Mouse (Mus musculus): ENCODE results near the gene Mark1. TPM values are rescaled to one million over a fixed set of nuclear protein-coding genes. Genes with fewer than 3 reads are reported as not detected.
A peak's percentile ranks its signal among the peaks of the same experiment; 100 is the strongest.

Gene Mark1
- total RNA-seq (2021): 1 to 10 TPM; 8.7 to 9.0 TPM

DNA sequence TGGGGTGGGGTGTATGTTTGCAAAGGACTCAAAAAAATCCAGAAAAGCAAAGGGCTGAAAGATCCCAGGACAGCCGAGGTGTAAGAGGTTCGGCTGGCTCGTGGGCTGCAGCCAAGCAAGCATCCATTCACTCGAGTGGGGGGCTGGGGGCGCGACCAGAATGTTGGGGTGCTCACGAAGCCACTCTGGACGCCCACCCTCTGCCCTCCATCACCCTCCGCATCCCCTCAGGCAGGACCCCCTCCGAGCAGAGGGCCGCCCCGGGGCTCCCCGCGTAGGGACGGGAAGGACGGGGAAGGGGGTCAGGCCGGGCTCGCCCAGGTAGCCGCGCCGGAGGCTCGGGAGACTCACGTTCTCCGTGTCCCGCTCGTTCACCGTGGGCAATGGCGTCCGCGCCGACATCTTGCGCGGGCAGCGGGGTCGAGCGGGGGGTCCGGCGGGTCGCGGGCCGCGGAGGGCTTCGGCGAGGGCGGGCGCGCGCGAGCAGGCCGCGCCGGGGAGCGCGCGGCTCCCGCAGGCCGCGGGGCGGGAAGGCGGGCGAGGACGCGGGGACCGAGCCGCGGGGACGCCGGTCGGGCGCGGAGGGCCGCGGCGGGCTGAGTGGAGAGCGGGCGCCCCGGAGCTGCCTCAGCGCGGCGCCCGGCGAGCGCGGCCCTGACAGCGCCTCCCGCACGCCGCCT, at the start of gene Mark1:
Mark1 (minus strand) TSS at position 500 of the 680 bp plus-strand sequence.
- intact Hi-C loops (cut with DNase I): no loop called here

DNA sequence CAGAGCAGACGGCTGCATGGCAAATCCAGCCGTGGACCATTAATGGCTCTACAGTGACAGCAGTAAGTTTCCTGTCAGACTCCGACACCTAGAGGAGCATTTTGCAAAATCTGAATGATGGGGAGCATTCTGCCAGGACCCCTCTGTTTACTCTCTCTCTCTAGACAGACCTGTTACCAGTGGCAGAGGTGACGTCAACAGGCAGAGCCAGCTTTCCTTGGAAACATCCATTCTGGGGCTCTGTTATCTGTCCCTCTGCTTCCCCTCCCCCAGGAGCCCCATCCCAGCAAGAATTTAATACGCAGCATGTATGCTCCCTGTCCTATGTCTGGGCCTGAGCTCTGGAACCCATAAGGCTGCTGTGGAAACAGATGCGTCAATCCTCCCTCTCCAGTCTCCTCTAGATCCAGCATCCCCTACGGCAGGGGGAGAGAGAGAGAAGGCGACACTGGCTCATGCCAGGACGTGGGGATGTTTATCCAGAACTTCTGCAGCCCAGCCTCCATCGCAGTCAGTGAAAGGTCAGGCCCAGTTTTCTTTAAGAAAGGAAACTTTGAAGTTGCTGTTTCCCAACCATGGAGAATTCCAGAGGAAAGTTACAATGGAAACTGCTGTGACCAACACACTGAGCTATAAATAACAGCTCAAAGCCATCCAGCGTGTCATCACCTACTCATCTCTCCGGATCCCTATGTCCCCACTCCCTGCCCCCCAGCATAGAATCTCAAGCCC, 48.3 kb upstream of the Mark1 start:
- intact Hi-C loops (cut with DNase I): loop anchor here (5.0 kb wide), 1 partner anchor 80 kb away; no protein-coding TSS in a partner anchor
- peak; percentile 17 to 25 for DNase-seq

More for the DNA sequence above, at the start of gene Mark1:
- DNase-seq: peak; percentile 24 to 41

DNA sequence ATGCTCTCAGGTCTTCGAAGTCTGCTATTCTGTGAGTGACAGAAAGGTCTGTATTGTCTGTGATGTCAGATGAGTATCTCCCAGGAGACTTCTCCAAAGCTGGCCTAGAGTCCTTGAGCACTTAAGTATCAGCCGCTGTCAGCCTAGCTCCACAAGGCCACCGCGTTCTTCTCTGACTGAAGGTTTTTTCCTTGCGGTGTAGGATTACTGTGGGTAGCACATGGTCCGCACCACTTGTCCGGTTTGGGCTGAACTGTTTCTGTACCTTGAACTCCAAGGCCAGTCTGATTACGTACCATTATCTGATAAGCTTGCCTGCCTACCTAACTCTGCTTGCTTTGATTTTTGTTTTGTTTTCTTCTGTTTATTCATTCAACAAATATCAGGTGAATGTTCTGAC, 47.1 kb upstream of the Mark1 start:
- no peak for DNase-seq
- intact Hi-C loops (cut with DNase I): loop anchor here (5.0 kb wide), 1 partner anchor 79 kb away; no protein-coding TSS in a partner anchor

DNA sequence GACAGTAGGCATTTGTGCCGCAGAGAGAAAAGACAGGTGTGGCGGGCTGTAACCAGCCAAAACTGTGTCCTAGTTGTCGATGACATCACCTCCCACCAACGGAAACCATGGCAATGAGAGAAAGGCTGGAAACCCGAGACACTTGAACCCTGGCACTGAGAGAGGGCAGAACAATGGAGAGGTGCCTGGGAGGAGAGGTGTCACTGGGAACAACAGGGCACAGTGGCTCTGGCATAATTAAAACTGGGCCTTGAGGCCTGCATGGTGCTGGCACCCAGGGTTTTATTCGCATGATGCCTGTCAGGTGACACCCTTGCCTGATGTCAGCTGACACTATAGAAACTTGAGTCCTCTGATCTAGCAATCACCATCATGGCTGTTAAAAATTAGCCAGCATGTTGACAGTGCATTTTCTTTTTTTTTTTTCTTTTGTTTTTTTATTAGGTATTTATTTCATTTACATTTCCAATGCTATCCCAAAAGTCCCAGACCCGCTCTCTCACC, 38.9 kb upstream of the Mark1 start:
- intact Hi-C loops (cut with DNase I): no loop called here

DNA sequence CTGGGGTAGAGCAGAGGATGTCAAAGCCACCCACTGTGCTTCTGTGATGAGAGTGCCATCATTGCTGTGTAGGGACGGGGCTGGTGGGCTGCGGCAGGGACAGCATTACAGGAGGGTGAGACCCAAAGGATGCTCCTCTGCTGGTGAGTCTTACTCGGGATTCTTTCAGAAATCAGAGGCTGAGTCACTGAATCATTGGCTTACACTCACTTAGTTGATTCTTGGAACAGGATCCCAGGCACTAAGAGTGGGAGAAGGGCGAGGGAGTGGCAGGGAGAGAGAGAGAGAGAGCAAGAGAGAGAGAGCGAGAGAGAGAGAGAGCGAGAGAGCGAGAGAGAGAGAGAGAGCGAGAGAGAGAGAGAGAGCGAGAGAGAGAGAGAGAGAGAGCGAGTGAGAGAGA, 31.2 kb upstream of the Mark1 start:
- intact Hi-C loops (cut with DNase I): no loop called here
- no peak for DNase-seq

More for the DNA sequence above, 38.9 kb upstream of the Mark1 start:
- no peak for DNase-seq

DNA sequence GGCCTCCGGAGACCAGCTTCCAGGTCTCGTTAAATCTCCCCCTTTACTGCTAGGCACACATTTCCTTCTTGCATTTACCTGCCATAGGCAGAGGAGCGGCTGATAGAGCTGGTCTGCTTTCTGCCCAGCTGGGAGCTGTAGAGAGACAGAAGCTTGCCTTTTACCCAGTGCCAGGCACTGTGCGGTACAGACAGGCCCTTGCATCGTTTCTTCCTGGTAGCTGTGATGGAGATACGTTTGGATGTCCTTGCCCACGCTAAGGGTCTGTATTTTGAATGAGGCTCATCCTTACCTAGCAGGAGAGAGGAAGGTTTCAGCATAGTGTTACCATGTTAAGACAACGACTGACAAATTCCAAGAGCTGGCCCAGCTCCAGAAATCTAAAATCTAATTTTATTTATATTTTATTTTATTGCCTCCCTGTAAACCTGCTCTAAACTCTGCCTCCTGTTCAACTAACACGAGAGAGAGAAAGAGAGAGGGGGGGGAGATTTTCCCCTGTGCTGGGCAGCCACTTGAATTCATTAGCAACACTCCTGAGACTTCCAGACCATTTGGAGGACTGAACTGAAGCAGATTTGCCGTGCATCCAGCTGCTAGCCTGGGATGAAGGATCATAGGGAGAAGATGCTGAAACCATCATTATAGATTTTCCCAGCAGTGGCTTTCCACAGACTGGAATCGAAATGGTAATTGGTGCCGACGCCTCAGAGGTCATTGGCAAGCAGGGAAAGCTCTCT, 21.2 kb upstream of the Mark1 start:
- intact Hi-C loops (cut with DNase I): no loop called here
- no peak for DNase-seq

DNA sequence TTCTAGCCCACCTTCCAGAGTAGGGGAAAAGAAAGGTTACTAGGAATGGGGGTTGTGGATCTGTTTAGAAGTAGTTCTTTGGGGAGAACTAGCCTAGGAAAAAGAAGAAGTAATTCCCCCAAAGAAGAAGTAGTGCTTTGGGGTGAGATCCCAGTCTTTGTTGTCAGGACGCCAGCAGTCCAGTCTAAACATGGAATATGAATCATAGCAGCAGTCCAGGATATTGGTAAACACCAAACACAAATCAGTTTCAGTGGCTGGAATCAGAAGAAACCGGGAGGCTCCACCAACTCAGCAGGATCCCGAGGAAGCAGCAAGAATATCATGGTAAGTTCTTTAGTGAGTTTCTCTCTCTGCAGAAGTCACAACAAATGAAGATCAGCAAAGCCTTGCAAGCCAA, 13.2 kb upstream of the Mark1 start:
- intact Hi-C loops (cut with DNase I): no loop called here
- DNase-seq: no peak

DNA sequence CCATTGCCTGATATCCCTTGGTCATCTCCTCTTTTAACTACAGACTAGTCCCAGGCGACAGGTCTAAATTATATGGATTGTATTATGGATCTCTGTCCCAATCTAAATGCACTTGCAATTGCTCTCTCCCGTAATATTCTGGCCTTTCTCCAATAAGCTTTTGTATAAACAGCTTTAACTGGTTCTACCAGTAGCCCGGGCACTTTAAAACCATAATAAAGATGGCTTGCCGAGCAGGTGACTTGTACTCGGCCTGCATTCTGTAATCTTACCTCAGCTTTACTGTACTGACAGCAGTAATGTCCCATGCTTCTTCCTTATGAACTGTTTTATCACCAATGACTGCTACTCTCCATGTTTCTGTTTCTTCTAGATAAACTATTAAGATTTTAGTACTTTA, 7.7 kb upstream of the Mark1 start:
- no peak for DNase-seq
- intact Hi-C loops (cut with DNase I): no loop called here

DNA sequence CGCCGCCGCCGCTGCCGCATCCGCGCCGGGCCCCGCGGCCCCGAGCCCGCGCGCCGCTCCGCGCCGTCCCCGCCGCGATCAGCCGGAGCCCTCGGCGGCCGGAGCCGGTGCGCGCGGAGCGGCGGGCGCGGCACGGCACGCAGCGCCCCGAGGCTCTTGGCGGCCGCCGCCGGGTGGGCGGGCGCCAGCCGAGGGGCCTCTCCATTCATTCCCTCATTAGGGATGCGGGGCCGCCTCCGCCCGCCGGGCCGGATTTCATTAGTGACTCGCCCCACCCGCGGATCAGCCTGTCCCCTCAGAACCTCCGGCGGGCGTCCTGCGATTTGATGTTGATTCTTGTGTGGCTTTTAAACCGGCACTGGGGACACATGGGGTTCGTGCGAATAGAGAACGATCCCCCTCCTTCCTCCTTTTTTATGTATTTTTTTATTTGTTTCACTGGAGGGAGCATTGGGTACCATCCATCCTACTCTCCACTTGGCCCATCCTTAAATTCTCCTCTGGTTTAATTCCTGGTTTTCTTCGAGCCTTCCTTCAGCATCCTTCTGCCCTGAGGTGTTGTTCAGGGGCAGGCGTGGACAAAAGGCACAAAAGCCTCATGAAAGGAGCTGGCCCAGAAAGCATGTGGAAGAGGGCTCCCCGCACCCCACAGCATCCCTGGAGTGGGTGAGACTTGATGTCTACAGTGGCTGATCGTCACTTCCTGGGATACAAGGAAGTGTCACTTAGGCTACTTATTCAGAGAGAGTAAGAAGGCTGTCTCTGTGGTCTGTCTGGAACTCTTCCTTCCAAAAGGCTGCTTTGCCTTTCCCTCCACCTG, 620 bp upstream of the Mark1 start:
- intact Hi-C loops (cut with DNase I): no loop called here
- peak; percentile 37 to 49 for DNase-seq

DNA sequence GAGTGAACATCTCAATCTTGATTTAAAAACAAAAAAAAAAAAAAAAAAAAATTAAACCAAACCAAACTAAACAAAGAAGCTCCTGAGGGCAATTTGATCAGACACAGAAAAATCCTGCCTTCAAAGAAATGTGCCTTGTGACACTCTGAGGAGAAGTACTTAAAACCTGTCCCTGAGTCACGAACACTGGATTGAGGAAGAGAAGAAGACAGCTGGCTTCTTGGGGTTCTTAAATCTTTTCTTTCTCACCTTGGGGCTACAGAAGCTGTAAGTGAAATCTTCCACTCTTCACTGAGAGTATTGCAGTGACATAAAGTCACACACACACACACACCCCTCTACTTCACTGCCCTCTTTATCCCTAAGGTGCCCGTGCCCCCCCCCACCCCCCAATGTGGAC, 739 bp downstream of the Mark1 start:
- no peak for DNase-seq
- intact Hi-C loops (cut with DNase I): no loop called here

DNA sequence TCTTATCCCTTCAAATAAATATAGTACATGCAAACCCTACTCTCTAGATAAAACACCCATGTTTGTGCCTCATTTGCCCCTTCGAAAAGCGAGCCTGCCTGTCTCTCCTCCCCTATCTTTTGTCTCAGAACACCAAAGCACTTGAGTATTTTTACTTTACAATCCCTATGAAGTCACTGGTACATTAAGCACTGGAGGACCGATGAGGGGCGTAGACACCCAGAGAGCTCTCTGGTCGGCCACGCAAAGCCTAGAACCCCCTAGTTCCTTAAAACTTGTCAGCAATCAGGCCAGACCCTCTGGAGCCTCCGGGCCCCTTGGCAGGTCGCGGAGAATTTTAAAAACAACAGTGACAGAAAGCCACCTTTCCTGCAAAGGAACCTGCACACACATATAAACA, 1.2 kb downstream of the Mark1 start:
- intact Hi-C loops (cut with DNase I): no loop called here

DNA sequence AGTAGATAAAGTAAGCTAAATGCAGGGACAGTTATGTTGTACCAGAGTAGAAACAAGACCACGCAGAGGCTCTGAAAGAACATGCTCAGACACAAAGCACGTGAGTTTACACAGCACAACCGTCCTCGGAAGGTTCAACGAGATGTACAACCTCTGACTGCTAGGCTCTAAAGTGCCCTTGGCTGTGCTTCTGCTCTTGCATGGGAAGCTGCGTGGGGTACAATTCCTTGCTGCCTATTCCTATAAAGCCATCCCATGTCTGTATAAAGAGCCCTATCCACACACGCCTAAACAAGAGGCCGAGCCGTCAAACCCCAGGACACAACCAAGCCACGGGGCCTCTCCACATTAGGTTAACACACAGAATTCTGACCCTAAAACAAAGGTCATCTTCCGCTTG, 1.9 kb downstream of the Mark1 start:
- intact Hi-C loops (cut with DNase I): no loop called here
- no peak for DNase-seq

More for the DNA sequence above, 1.2 kb downstream of the Mark1 start:
- DNase-seq: no peak

DNA sequence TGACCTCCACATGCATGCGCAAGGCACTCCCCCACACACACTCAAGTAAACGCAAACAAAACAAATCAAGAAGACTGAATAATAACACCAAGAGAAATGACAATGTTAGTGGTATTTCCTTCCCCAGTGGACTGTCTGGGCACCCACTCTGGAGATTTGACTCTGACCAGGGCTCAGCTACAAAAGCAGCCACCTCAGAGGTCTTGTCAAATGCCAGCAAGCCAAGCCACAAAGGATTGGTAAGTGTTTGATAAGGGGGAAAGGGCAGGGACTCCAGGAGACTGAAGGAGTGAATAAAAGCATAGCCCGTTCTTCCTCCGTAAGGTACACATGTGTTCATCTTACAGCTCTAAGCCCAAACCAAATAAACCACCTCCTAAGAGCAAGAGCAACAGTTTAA, 4.0 kb downstream of the Mark1 start:
- intact Hi-C loops (cut with DNase I): no loop called here
- no peak for DNase-seq

DNA sequence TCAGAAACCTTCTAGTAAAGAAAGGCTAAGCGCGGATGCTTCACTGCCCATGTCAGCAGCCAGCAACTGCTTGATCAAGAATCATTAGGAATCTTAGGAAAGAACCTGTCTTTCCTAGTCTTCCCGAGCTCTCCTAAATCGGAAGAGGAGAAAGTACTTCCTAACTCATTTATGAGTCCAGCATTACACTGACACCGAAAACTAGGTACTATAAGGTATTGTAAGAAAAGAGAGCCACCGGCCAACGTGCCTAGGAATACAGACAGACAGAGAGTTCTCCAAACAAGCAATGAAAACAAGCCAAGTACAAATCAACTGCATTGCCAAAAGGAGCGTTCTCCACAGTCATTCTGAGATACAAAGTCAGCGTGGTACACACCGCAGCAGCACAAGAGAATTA, 8.2 kb downstream of the Mark1 start:
- intact Hi-C loops (cut with DNase I): no loop called here
- no peak for DNase-seq

DNA sequence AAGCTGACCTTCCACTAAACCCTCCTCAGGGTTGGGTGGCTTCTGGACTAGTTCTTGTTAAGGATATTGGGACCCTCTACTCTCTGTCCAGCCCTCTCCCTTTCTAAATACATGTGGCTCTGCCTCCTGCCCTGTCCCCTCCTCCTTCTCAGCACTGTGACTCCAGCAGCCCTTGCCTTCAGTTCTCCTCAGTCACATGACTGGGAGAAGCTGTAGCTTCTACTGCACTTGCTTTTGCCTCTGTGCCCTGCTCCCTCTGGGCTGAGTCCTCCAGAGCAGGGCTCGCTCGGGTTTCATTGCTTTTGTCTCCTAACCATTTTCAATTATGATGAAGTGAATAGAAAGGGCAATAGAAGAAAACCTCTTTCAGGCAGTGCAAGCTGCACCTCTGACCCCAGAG, 12.6 kb downstream of the Mark1 start:
- intact Hi-C loops (cut with DNase I): no loop called here
- no peak for DNase-seq

DNA sequence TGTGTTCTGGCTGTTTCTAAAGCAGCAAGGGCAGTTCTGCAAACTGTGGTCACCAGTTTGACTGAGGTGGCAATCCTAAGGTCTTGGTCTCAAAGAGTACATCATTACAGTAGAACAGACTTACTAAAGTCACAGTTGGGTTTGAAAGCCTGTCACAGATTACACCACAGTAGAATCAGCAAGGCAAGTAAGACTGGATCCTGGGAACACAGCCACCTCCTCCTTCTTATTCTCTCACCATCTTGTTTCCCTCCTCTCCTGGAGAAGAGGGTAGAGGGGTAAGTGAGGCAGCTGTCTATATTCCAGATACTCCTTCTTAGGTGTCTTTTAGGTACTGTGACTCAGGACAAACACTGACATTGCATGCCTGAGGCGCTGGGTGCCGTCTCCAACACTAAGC, 14.6 kb downstream of the Mark1 start:
- DNase-seq: no peak
- intact Hi-C loops (cut with DNase I): no loop called here

DNA sequence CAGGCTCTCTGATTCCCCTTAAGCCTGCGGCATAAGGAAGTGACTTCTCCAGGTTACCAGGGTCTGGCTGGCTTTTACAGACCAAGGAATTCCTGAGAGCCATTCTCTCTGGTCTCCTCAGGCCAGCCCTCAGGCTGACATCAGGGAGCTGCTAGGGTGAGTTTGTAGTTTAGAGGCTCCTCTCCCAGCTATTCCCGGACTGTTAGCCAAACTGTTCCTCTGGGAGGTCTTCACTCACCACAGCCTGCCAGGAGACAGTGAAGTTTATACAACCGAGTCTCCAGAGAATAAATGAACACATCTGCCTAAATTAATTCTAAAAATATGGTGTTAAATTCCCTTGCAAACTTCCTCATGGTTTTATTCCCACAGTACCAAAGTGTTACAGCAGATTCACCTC, 15.6 kb downstream of the Mark1 start:
- DNase-seq: no peak
- intact Hi-C loops (cut with DNase I): no loop called here

DNA sequence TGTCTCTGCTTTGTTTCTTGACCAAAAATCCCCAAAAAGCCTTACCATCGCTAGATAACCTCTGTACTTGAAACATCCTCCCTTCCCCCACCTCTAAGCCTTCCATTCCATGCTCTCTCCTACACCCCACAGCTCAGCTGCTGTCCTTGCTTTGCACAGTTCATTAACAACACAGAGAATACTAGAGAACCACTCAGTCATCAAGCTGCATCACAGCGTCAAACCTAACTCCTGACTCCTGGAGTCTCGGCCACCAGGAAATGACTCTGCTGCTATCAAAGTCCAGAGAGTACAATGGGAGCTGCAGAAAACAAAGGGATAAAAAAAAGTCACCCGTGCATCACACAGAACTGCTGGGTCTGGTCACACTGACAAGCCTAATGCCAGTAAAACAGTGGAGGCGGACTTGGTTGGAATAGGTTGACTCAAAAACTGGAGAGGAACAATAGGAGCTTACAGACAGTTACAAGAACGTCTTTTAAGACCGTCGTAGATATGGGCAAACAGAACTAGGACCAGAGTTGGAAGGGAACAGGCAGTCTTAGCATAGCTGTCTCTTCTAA, 27.1 kb downstream of the Mark1 start:
- DNase-seq: peak in 1 of 2 experiments; percentile 9
- intact Hi-C loops (cut with DNase I): no loop called here

DNA sequence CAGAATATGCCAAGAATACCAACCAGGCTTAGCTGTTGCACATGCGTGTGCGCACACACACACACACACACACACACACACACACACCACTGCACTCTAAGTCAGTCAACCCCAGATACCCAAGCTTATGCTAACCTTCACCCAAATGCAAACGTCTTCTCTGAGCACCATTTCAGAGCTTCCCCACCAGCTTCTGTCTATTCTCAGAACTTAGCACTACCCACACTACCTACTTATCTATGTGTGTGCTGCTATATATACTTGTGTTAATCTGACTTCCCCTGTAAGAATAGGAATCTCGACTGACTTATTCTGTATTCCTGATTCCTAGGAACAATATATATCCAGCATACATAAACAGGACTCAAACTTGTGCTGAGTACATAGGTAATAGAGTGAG, 30.0 kb downstream of the Mark1 start:
- intact Hi-C loops (cut with DNase I): loop anchor here (5.0 kb wide), 1 partner anchor 78 kb away; no protein-coding TSS in a partner anchor
- DNase-seq: no peak

All from heart, postnatal 10 days (tissue).